In genomic region chr2:136678321-136679161, GRCm38 (mm10) we compare ENCODE assay signal across 8 mouse cellular contexts. TPM values are rescaled to one million over a fixed set of nuclear protein-coding genes. Genes with fewer than 3 reads are reported as not detected.
DNase-seq lines count a peak whose midpoint lies in the region; ATAC-seq and TF ChIP-seq lines count a peak whose summit lies in the region.

No protein-coding gene starts in this region.

- ATAC-seq in forebrain, embryonic 13.5 days = peak; percentile 81
- peak; percentile 89 for ATAC-seq in heart, embryonic 16.5 days (replicated peaks; ENCODE audit: extremely low read depth, insufficient read depth, low FRiP score)
- peak; percentile 64 for ATAC-seq in liver, embryonic 14.5 days (ENCODE audit: insufficient read depth)
- peak; percentile 90 for ATAC-seq in neural tube, embryonic 15.5 days (ENCODE audit: low FRiP score)

- TF ChIP-seq CTCF in C2C12 (IDR thresholded peaks at IDR 0.05; ENCODE audit: control insufficient read depth, insufficient read depth, insufficient read length) = no peak
- TF ChIP-seq CTCF in brain, embryonic 14.5 days (IDR thresholded peaks at IDR 0.05; ENCODE audit: borderline replicate concordance, extremely low read depth, insufficient read depth, insufficient read length) = no peak
- TF ChIP-seq CTCF in liver, embryonic 14.5 days (IDR thresholded peaks at IDR 0.05; ENCODE audit: low read depth) = no peak

- H3K79me2 ChIP-seq in C2C12 (ENCODE audit: control insufficient read depth, insufficient read depth) = no peaks in the 10 kb centered on the region

- WGBS in forebrain, embryonic 13.5 days = 3% methylated on average over 43 of the region's 44 CpGs
- 4% methylated on average over 44 of the region's 44 CpGs for WGBS in heart, embryonic 16.5 days
- 2% methylated on average over 38 of the region's 44 CpGs for WGBS in liver, embryonic 14.5 days (ENCODE audit: insufficient replicate concordance)
- 2% methylated on average over 41 of the region's 44 CpGs for WGBS in neural tube, embryonic 15.5 days

- peak overlapping the region; percentile 75 for H3ac ChIP-seq in C2C12 (ENCODE audit: control insufficient read depth, insufficient read length, low read depth)

- H3K9ac ChIP-seq in forebrain, embryonic 13.5 days = peak overlapping the region; percentile 78
- peak overlapping the region; percentile 92 for H3K9ac ChIP-seq in heart, embryonic 16.5 days (ENCODE audit: low read length)
- no peak overlapping the region for H3K9ac ChIP-seq in liver, embryonic 14.5 days (replicated peaks)
- H3K9ac ChIP-seq in neural tube, embryonic 15.5 days (replicated peaks) = peak overlapping the region; percentile 73

- peak; percentile 81 for DNase-seq in brain, embryonic 14.5 days (ENCODE audit: low read depth)
- peak; percentile 70 to 85 for DNase-seq in kidney, postnatal 25 days
- DNase-seq in liver, embryonic 14.5 days (ENCODE audit: low read depth in 3 of 3, low spot score in 3 of 3) = no peak
- peak; percentile 15 for DNase-seq in thymus, postnatal 4 days

- peak; percentile 36; the same call in 1 of the 2 replicates for TF ChIP-seq POLR2A in brain, embryonic 14.5 days (IDR thresholded peaks at IDR 0.05; ENCODE audit: borderline replicate concordance, extremely low read depth, insufficient read depth, insufficient read length, poor library complexity, severe bottlenecking)

- peak overlapping the region; percentile 90 for H3K4me2 ChIP-seq in forebrain, embryonic 13.5 days
- peak overlapping the region; percentile 91 for H3K4me2 ChIP-seq in heart, embryonic 16.5 days (ENCODE audit: low read depth, low read length)
- H3K4me2 ChIP-seq in liver, embryonic 14.5 days (ENCODE audit: low read depth) = peak overlapping the region; percentile 58
- peak overlapping the region; percentile 96 for H3K4me2 ChIP-seq in neural tube, embryonic 15.5 days

- H3K79me3 ChIP-seq in C2C12 (ENCODE audit: low read depth) = no peaks in the 10 kb centered on the region

- H3K4me1 ChIP-seq in forebrain, embryonic 13.5 days = peaks cover 25% of the 10 kb centered on the region
- peaks cover 32% of the 10 kb centered on the region for H3K4me1 ChIP-seq in heart, embryonic 16.5 days (ENCODE audit: control insufficient read depth, insufficient read depth, low read length)
- H3K4me1 ChIP-seq in liver, embryonic 14.5 days (replicated peaks; ENCODE audit: control insufficient read depth in 2 of 2, insufficient read depth in 2 of 2, low read length in 1 of 2) = peaks cover 0 to 2% of the 10 kb centered on the region in 2 experiments; a peak in 1 of 4 replicates
- H3K4me1 ChIP-seq in neural tube, embryonic 15.5 days = peaks cover 27% of the 10 kb centered on the region

- H3K27me3 ChIP-seq in C2C12 (ENCODE audit: control insufficient read depth, insufficient read depth, insufficient read length) = no peaks in the 10 kb centered on the region
- H3K27me3 ChIP-seq in forebrain, embryonic 13.5 days = no peaks in the 10 kb centered on the region
- no peaks in the 10 kb centered on the region for H3K27me3 ChIP-seq in heart, embryonic 16.5 days (ENCODE audit: control insufficient read depth, insufficient read depth, low read length)
- H3K27me3 ChIP-seq in liver, embryonic 14.5 days (ENCODE audit: control insufficient read depth, insufficient read depth, low read length) = no peaks in the 10 kb centered on the region; the same call in none of the 2 replicates
- H3K27me3 ChIP-seq in neural tube, embryonic 15.5 days (replicated peaks) = no peaks in the 10 kb centered on the region

- peak overlapping the region; percentile 28 for H3K4me3 ChIP-seq in C2C12 (ENCODE audit: insufficient read depth, poor library complexity, severe bottlenecking)
- peak overlapping the region; percentile 58 for H3K4me3 ChIP-seq in forebrain, embryonic 13.5 days
- H3K4me3 ChIP-seq in heart, embryonic 16.5 days (ENCODE audit: low read length) = peak overlapping the region; percentile 69
- H3K4me3 ChIP-seq in liver, embryonic 14.5 days (ENCODE audit: insufficient read depth in 1 of 2, low read depth in 2 of 2, low read length in 2 of 2) = peak overlapping the region; percentile 41 to 45
- peak overlapping the region; percentile 60 for H3K4me3 ChIP-seq in neural tube, embryonic 15.5 days (replicated peaks)

- no peak for TF ChIP-seq EP300 in liver, embryonic 14.5 days (IDR thresholded peaks at IDR 0.05; ENCODE audit: low read depth)

- H3K36me3 ChIP-seq in C2C12 (ENCODE audit: control insufficient read depth, insufficient read depth) = no peaks in the 10 kb centered on the region
- H3K36me3 ChIP-seq in forebrain, embryonic 13.5 days (ENCODE audit: poor library complexity, severe bottlenecking) = no peaks in the 10 kb centered on the region
- no peaks in the 10 kb centered on the region for H3K36me3 ChIP-seq in heart, embryonic 16.5 days (ENCODE audit: control insufficient read depth, insufficient read depth)
- no peaks in the 10 kb centered on the region for H3K36me3 ChIP-seq in liver, embryonic 14.5 days (replicated peaks; ENCODE audit: control insufficient read depth, insufficient read depth, low read depth)
- H3K36me3 ChIP-seq in neural tube, embryonic 15.5 days = no peaks in the 10 kb centered on the region

- H3K9me3 ChIP-seq in forebrain, embryonic 13.5 days (replicated peaks) = no peaks in the 10 kb centered on the region
- no peaks in the 10 kb centered on the region for H3K9me3 ChIP-seq in heart, embryonic 16.5 days (replicated peaks; ENCODE audit: control insufficient read depth, low read length)
- no peaks in the 10 kb centered on the region for H3K9me3 ChIP-seq in liver, embryonic 14.5 days (ENCODE audit: control insufficient read depth, low read length)
- H3K9me3 ChIP-seq in neural tube, embryonic 15.5 days (replicated peaks) = no peaks in the 10 kb centered on the region

- H3K27ac ChIP-seq in forebrain, embryonic 13.5 days = 0 out of 2 replicates have a peak overlapping the region, but pooled peaks have one; percentile 52
- peak overlapping the region; percentile 92 for H3K27ac ChIP-seq in heart, embryonic 16.5 days (ENCODE audit: low read length)
- no peak overlapping the region for H3K27ac ChIP-seq in liver, embryonic 14.5 days
- H3K27ac ChIP-seq in neural tube, embryonic 15.5 days (replicated peaks) = peak overlapping the region; percentile 83

TF ChIP-seq in C2C12, 6 proteins besides CTCF, POLR2A, EP300 and RAD21:
- TF ChIP-seq MYOG (IDR thresholded peaks at IDR 0.05; ENCODE audit: control insufficient read depth, extremely low read depth, insufficient read length) (no peak), USF1 (IDR thresholded peaks at IDR 0.05; ENCODE audit: low read depth) (no peak), MYOD1 (IDR thresholded peaks at IDR 0.05; ENCODE audit: control insufficient read depth, insufficient read length, low read depth) (no peak), CEBPB (IDR thresholded peaks at IDR 0.05; ENCODE audit: low read depth) (no peak), MAX (IDR thresholded peaks at IDR 0.05) (no peak), FOSL1 (IDR thresholded peaks at IDR 0.05; ENCODE audit: insufficient read depth, low read length, poor library complexity, severe bottlenecking) (no peak)

RNA-seq across cellular contexts. Expression of gene Snap25, which starts 34.7 kb away (rescaled TPM):
- polyA plus RNA-seq in C2C12 (2012; fragmentation: generic; extraction: Trizol) = not detected
- 111 and 153 TPM in 2 replicates for polyA plus RNA-seq in brain, embryonic 14.5 days (2012; rRNA removed)
- polyA plus RNA-seq in forebrain, embryonic 13.5 days (2015; fragmentation: Nextera tagmentation; extraction: Ambion mirVana) = 51.6 and 53.4 TPM in 2 replicates
- polyA plus RNA-seq in heart, embryonic 16.5 days (2015; fragmentation: Nextera tagmentation; extraction: Ambion mirVana) = 0.56 and 0.89 TPM in 2 replicates
- 0.06 and 0.19 TPM in 2 replicates for polyA plus RNA-seq in liver, embryonic 14.5 days (2012; rRNA removed)
- polyA plus RNA-seq in liver, embryonic 14.5 days (2014; fragmentation: Nextera tagmentation; extraction: Ambion mirVana) = not detected in 2 replicates
- polyA plus RNA-seq in neural tube, embryonic 15.5 days (2015; fragmentation: Nextera tagmentation; extraction: Ambion mirVana) = 321 and 342 TPM in 2 replicates

Comparison
In these comparisons a context has a peak if more than half of its experiments do, and no peak if none do; other contexts are left out.
1. DNase-seq: peak in brain, embryonic 14.5 days (single experiment), kidney, postnatal 25 days (2 of 2) and thymus, postnatal 4 days (single experiment); none in liver, embryonic 14.5 days (0 of 3).
2. RNA of gene Snap25, which starts 34.7 kb away (polyA plus RNA-seq): 321 to 342 TPM in neural tube, embryonic 15.5 days, 111 to 153 TPM in brain, embryonic 14.5 days and 51.6 to 53.4 TPM in forebrain, embryonic 13.5 days; 0.56 to 0.89 TPM in heart, embryonic 16.5 days, 0.06 to 0.19 TPM in liver, embryonic 14.5 days and not detected in C2C12 (single experiment); every median in the first group is over 10 times any median in the second.
3. Peak in every context shown above with its lines, with median percentiles within 50 percentile points of each other: H3K4me3 ChIP-seq, ATAC-seq and H3K4me2 ChIP-seq.